ENCODE assay signal across 14 mouse cellular contexts in the genomic region with DNA sequence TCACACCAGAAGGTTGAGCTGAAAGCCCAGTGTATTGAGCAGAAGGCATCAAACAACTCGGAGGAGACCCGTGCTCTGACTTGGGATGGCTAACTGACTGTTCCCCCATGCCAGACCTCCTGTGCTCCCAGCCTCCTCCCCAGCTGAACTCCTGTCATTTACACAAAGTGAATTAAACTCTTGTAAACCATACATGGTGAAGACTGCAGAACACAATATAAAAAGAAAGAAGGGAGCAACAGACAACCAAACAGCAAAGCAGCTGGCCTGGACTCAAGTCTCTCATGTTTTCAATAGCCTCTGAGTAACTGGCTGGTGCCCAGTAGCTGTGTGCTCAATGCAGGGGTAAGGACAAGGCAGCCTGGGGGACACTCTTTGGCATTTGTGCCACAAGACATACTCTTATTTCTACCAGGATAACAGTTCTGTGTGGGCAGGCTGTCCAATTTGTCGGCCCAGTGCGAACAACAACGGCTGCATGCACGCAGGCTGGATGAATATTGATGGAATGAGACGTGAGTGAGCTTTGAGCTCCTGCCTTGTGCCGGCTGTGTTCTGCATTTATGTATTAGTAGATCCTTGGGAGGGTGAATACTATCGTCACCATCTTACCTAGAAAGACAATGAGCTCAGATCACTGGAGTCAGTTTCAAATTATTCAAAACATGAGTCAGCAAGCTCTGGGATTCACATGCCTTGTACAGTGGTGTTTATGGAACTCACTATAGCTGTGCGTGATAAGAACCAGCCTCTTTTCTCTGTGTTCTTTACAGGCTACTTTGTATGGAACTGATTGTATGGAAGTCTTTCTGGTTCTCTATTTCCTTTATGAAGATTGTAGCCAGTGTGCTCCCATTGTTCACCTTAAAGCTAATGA.
DNase-seq lines count a peak whose midpoint lies in the region; ATAC-seq lines count a peak whose summit lies in the region.
"Had no signal": no experiment of that assay in that cellular context is flagged by ENCODE, and none has a peak within 500 bp of the region (broad histone marks: within the 10 kb centered on the region; RNA-seq: fewer than 3 reads in every experiment).

No protein-coding gene starts in this region.

- peak; percentile 62 for ATAC-seq in forebrain, embryonic 13.5 days
- ATAC-seq in forebrain, embryonic 12.5 days (ENCODE audit: low FRiP score) = no peak
- ATAC-seq: intestine, postnatal 0 days had no signal

- H3K36me3 ChIP-seq in forebrain, embryonic 13.5 days (ENCODE audit: poor library complexity, severe bottlenecking) = no peaks in the 10 kb centered on the region
- no peaks in the 10 kb centered on the region for H3K36me3 ChIP-seq in forebrain, embryonic 12.5 days (replicated peaks)
- H3K36me3 ChIP-seq: embryonic facial prominence, embryonic 12.5 days; liver, embryonic 15.5 days had no signal

- no peaks in the 10 kb centered on the region for H3K27me3 ChIP-seq in forebrain, embryonic 13.5 days
- H3K27me3 ChIP-seq in forebrain, embryonic 12.5 days = no peaks in the 10 kb centered on the region
- H3K27me3 ChIP-seq: embryonic facial prominence, embryonic 12.5 days; liver, embryonic 15.5 days had no signal

- H3K9ac ChIP-seq in forebrain, embryonic 13.5 days = no peak overlapping the region
- no peak overlapping the region for H3K9ac ChIP-seq in forebrain, embryonic 12.5 days
- H3K9ac ChIP-seq: embryonic facial prominence, embryonic 12.5 days; liver, embryonic 15.5 days had no signal

- H3K27ac ChIP-seq in forebrain, embryonic 13.5 days = no peak overlapping the region
- no peak overlapping the region for H3K27ac ChIP-seq in forebrain, embryonic 12.5 days
- H3K27ac ChIP-seq: embryonic facial prominence, embryonic 12.5 days; liver, embryonic 15.5 days had no signal

- H3K4me3 ChIP-seq in forebrain, embryonic 13.5 days = no peak overlapping the region
- H3K4me3 ChIP-seq in forebrain, embryonic 12.5 days (replicated peaks) = no peak overlapping the region
- H3K4me3 ChIP-seq: embryonic facial prominence, embryonic 12.5 days; liver, embryonic 15.5 days had no signal

- DNase-seq in layer of hippocampus, adult 9-11 months = peak; percentile 9
- DNase-seq in layer of hippocampus, adult 11-12 months (ENCODE audit: low spot score) = no peak
- peak; percentile 11 for DNase-seq in right cerebral cortex, postnatal 4 days
- no peak for DNase-seq in right cerebral cortex, postnatal 25 days
- no peak for DNase-seq in adrenal gland, postnatal 10 days
- DNase-seq in adrenal gland, postnatal 36 days = no peak
- DNase-seq: cerebellum, adult 9-11 months; kidney, postnatal 36 days; lung, postnatal 4 days had no signal

- no peak overlapping the region for H3K4me2 ChIP-seq in forebrain, embryonic 13.5 days
- no peak overlapping the region for H3K4me2 ChIP-seq in forebrain, embryonic 12.5 days
- H3K4me2 ChIP-seq: embryonic facial prominence, embryonic 12.5 days; liver, embryonic 15.5 days had no signal

- 70% methylated on average over 10 of the region's 10 CpGs for WGBS in forebrain, embryonic 13.5 days
- WGBS in forebrain, embryonic 12.5 days = 85% methylated on average over 10 of the region's 10 CpGs

- H3K9me3 ChIP-seq in forebrain, embryonic 13.5 days (replicated peaks) = no peaks in the 10 kb centered on the region
- no peaks in the 10 kb centered on the region for H3K9me3 ChIP-seq in forebrain, embryonic 12.5 days
- H3K9me3 ChIP-seq: embryonic facial prominence, embryonic 12.5 days; liver, embryonic 15.5 days had no signal

- peaks cover 7% of the 10 kb centered on the region; the same call in 1 of the 2 replicates for H3K4me1 ChIP-seq in forebrain, embryonic 13.5 days
- no peaks in the 10 kb centered on the region for H3K4me1 ChIP-seq in forebrain, embryonic 12.5 days
- H3K4me1 ChIP-seq: embryonic facial prominence, embryonic 12.5 days had no signal

Comparison
In these comparisons a context has a peak if more than half of its experiments do, and no peak if none do; other contexts are left out.
1. DNase-seq: peak in layer of hippocampus, adult 9-11 months (single experiment) and right cerebral cortex, postnatal 4 days (single experiment); none in layer of hippocampus, adult 11-12 months (single experiment), right cerebral cortex, postnatal 25 days (single experiment), adrenal gland, postnatal 10 days (single experiment) and adrenal gland, postnatal 36 days (0 of 2).